Mouse (Mus musculus): Measurements from ENCODE around the gene Ddx28. TPM values are rescaled to one million over a fixed set of nuclear protein-coding genes. Genes with fewer than 3 reads are reported as not detected.

Gene Ddx28
- total RNA-seq, 2 experiments from 2014 or later: 8.6 to 20.8 TPM

GRCm38 (mm10) chr8:105969367-105969766 is 42.3 kb downstream of the Ddx28 start:
- no peak for ATAC-seq (replicated peaks; ENCODE audit: poor library complexity)

GRCm38 (mm10) chr8:105966692-105967311 is 44.9 kb downstream of the Ddx28 start:
- peak; percentile 71 for ATAC-seq (replicated peaks; ENCODE audit: poor library complexity)

DNA sequence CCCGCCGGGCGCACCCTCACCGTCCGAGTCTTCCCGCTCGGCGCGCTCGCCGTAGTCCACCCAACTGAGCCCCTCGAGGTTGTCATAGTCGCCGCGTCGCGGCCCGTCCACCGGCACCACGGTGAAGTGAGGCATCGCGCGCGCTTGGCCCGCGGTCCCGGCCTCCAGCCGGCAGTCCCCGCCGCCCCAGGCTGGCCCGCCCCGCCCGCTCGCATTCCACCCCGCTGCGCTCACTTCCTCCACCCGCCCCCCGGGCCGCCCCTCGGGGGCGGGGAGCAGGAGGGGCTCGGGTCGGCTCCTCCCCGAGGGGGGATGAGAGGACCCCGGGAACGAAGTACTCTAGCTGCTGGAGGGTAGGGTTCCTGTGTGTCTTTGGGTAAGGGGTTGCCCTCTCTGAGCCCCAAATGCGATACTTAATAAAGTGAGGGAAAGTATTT is 45.8 kb downstream of the Ddx28 start, which contains the start of gene Slc12a4:
Slc12a4 (minus strand) TSS at position 193 of the 437 bp plus-strand sequence.
- peak; percentile 27 for ATAC-seq (replicated peaks; ENCODE audit: poor library complexity)

- peak; percentile 15 for ATAC-seq (replicated peaks; ENCODE audit: poor library complexity)
Measured at GRCm38 (mm10) chr8:105965266-105965904, 46.3 kb downstream of the Ddx28 start.

GRCm38 (mm10) chr8:105964506-105965265 is 47.0 kb downstream of the Ddx28 start:
- ATAC-seq (replicated peaks; ENCODE audit: poor library complexity): no peak

DNA sequence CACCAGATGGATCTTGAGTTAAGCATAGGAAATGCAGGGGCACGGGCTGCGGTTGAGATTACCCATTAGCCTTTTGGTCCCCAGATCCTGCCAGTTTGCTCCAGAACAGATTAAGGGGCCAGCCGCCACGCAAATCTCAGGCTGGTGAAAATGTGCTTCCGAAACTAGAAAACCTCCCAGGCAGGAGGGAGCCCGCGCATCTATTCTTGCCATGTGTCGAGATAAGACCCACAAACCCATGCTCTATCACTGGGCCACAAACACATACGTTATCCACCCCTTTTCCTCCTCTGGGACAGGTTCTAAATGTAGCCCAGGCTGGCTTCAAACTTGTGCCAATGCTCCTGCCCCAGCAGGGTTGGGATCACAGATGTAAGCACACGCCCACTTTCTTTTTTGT is 50.1 kb downstream of the Ddx28 start:
- ATAC-seq (replicated peaks; ENCODE audit: poor library complexity): peak; percentile 59

DNA sequence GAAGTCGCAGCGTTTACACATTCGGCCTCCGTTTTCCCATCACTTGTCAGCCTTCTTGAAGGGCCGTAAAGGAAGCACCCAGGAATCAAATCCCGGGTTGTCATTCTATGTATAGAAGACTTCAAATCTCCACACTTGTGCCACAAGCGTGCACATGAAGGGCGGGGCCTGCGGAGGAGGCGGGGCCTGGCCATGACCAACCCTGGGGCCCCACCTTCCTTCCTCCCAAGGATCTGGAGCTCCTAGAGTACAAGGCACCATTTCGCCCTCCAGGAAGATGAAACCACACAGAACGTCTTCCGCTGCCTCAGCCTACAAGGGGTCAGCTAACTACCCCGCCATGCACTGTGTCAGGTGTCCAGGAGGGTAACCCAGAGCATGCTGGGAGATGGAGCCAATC is 50.6 kb downstream of the Ddx28 start:
- ATAC-seq (replicated peaks; ENCODE audit: poor library complexity): peak; percentile 9

Other genes with a start within 250 kb of the Ddx28 start
- 12.6 and 13.2 TPM in 2 replicates for gene Ranbp10, start 184.5 kb downstream of the Ddx28 start, total RNA-seq (2015)
- 7.7 and 9.2 TPM in 2 replicates for gene Ranbp10, start 184.5 kb downstream of the Ddx28 start, total RNA-seq (2017)
- gene Tsnaxip1, start 184.2 kb downstream of the Ddx28 start, total RNA-seq (2015): not detected in 2 replicates
- not detected in 2 replicates for gene Tsnaxip1, start 184.2 kb downstream of the Ddx28 start, total RNA-seq (2017)
- gene Cenpt, start 158.6 kb downstream of the Ddx28 start, total RNA-seq (2015): 18.3 and 21.2 TPM in 2 replicates
- gene Cenpt, start 158.6 kb downstream of the Ddx28 start, total RNA-seq (2017): 14.4 and 20.1 TPM in 2 replicates
- 30.9 and 32.4 TPM in 2 replicates for gene Thap11, start 156.8 kb downstream of the Ddx28 start, total RNA-seq (2015)
- 25.1 and 28.5 TPM in 2 replicates for gene Thap11, start 156.8 kb downstream of the Ddx28 start, total RNA-seq (2017)
- gene Nutf2, start 151.3 kb downstream of the Ddx28 start, total RNA-seq (2015): 261 and 316 TPM in 2 replicates
- gene Nutf2, start 151.3 kb downstream of the Ddx28 start, total RNA-seq (2017): 26.3 and 49.1 TPM in 2 replicates
- gene Edc4, start 131.0 kb downstream of the Ddx28 start, total RNA-seq (2015): 13.2 and 17.1 TPM in 2 replicates
- 27.6 and 33.2 TPM in 2 replicates for gene Edc4, start 131.0 kb downstream of the Ddx28 start, total RNA-seq (2017)
- gene Nrn1l, start 118.3 kb downstream of the Ddx28 start, total RNA-seq (2015): 0.57 TPM in 1 of 2 replicates, not detected in the other
- gene Nrn1l, start 118.3 kb downstream of the Ddx28 start, total RNA-seq (2017): not detected in 2 replicates
- gene Pskh1, start 111.4 kb downstream of the Ddx28 start, total RNA-seq (2015): 13.4 and 14.8 TPM in 2 replicates
- gene Pskh1, start 111.4 kb downstream of the Ddx28 start, total RNA-seq (2017): 19.9 and 20.2 TPM in 2 replicates
- gene Ctrl, start 78.0 kb downstream of the Ddx28 start, total RNA-seq (2015): 0.22 and 3.2 TPM in 2 replicates
- gene Ctrl, start 78.0 kb downstream of the Ddx28 start, total RNA-seq (2017): 2.2 TPM in 1 of 2 replicates, not detected in the other
- gene Psmb10, start 73.4 kb downstream of the Ddx28 start, total RNA-seq (2015): 127 and 155 TPM in 2 replicates
- 58.8 and 66.5 TPM in 2 replicates for gene Psmb10, start 73.4 kb downstream of the Ddx28 start, total RNA-seq (2017)
- gene Lcat, start 68.5 kb downstream of the Ddx28 start, total RNA-seq (2015): 0.83 TPM in 1 of 2 replicates, not detected in the other
- gene Lcat, start 68.5 kb downstream of the Ddx28 start, total RNA-seq (2017): 0.12 TPM in 1 of 2 replicates, not detected in the other
- gene Slc12a4, start 45.8 kb downstream of the Ddx28 start, total RNA-seq (2015): 2.0 and 3.5 TPM in 2 replicates
- gene Slc12a4, start 45.8 kb downstream of the Ddx28 start, total RNA-seq (2017): 7.7 and 8.4 TPM in 2 replicates
- not detected in 2 replicates for gene Dpep3, start 32.5 kb downstream of the Ddx28 start, total RNA-seq (2015)
- gene Dpep3, start 32.5 kb downstream of the Ddx28 start, total RNA-seq (2017): not detected in 2 replicates
- gene Dus2, start 20.5 kb downstream of the Ddx28 start, total RNA-seq (2015): 7.9 and 12.0 TPM in 2 replicates
- gene Dus2, start 20.5 kb downstream of the Ddx28 start, total RNA-seq (2017): 10.8 and 20.3 TPM in 2 replicates
- not detected in 2 replicates for gene Dpep2nb, start 5.9 kb downstream of the Ddx28 start, total RNA-seq (2015)
- not detected in 2 replicates for gene Dpep2nb, start 5.9 kb downstream of the Ddx28 start, total RNA-seq (2017)
- gene Nfatc3, start 47.0 kb upstream of the Ddx28 start, total RNA-seq (2015): 112 and 126 TPM in 2 replicates
- gene Nfatc3, start 47.0 kb upstream of the Ddx28 start, total RNA-seq (2017): 25.2 and 32.7 TPM in 2 replicates
- gene Esrp2, start 125.1 kb upstream of the Ddx28 start, total RNA-seq (2015): not detected in 2 replicates
- not detected in 2 replicates for gene Esrp2, start 125.1 kb upstream of the Ddx28 start, total RNA-seq (2017)
- gene Pla2g15, start 138.5 kb upstream of the Ddx28 start, total RNA-seq (2015): 18.6 and 20.1 TPM in 2 replicates
- 16.0 and 18.8 TPM in 2 replicates for gene Pla2g15, start 138.5 kb upstream of the Ddx28 start, total RNA-seq (2017)
- 25.3 and 32.8 TPM in 2 replicates for gene Slc7a6, start 157.0 kb upstream of the Ddx28 start, total RNA-seq (2015)
- 20.8 and 27.6 TPM in 2 replicates for gene Slc7a6, start 157.0 kb upstream of the Ddx28 start, total RNA-seq (2017)
- gene Slc7a6os, start 199.1 kb upstream of the Ddx28 start, total RNA-seq (2015): 43.4 and 54.2 TPM in 2 replicates
- 39.5 and 47.7 TPM in 2 replicates for gene Slc7a6os, start 199.1 kb upstream of the Ddx28 start, total RNA-seq (2017)
- gene Prmt7, start 199.1 kb upstream of the Ddx28 start, total RNA-seq (2015): 14.6 and 16.2 TPM in 2 replicates
- 41.0 and 45.8 TPM in 2 replicates for gene Prmt7, start 199.1 kb upstream of the Ddx28 start, total RNA-seq (2017)

All from megakaryocyte progenitor cell, adult 5-6 weeks (primary cell).